Mouse (Mus musculus) midbrain, embryonic 16.5 days (tissue): ENCODE measurements around the gene Psmc4. TPM values are rescaled to one million over a fixed set of nuclear protein-coding genes. Genes with fewer than 3 reads are reported as not detected.
A peak's percentile ranks its signal among the peaks of the same experiment; 100 is the strongest.

Experiments
- ATAC-seq: fragments of 200-750 bp; cut with Nextera tagmentation; 2 replicates; pipeline ENCODE4 v1.8.0; 2017; ENCODE audit warnings: moderate TSS enrichment
- H3K27ac ChIP-seq: fragments of 300-500 bp; sonication (generic); 2 replicates; pipeline ENCODE4 v1.5.1; 2014; ENCODE audit warnings: mild to moderate bottlenecking, low read length, mixed read lengths
- H3K27me3 ChIP-seq: fragments of 300-500 bp; sonication (generic); 2 replicates; pipeline ENCODE4 v1.6.1; 2014; ENCODE audit warnings: low read depth, low read length, mixed read lengths; ENCODE audit not compliant: control insufficient read depth, insufficient read depth
- H3K36me3 ChIP-seq: fragments of 300-500 bp; sonication (generic); 2 replicates; pipeline ENCODE4 v1.6.1; 2014; ENCODE audit warnings: mild to moderate bottlenecking, low read length, moderate library complexity, mixed read lengths; ENCODE audit not compliant: control insufficient read depth, insufficient read depth
- H3K4me1 ChIP-seq: fragments of 300-500 bp; sonication (generic); 2 replicates; pipeline ENCODE4 v1.6.1; 2014; ENCODE audit warnings: mild to moderate bottlenecking, low read length, mixed read lengths; ENCODE audit not compliant: control insufficient read depth, insufficient read depth
- H3K4me2 ChIP-seq: fragments of 300-500 bp; sonication (generic); 2 replicates; pipeline ENCODE4 v1.6.1; 2014; ENCODE audit warnings: mild to moderate bottlenecking, low read length, mixed read lengths
- H3K4me3 ChIP-seq: fragments of 300-500 bp; sonication (generic); 2 replicates; pipeline ENCODE4 v1.5.1; 2014; ENCODE audit warnings: low read depth, mild to moderate bottlenecking, low read length, moderate library complexity, mixed read lengths
- H3K9ac ChIP-seq: fragments of 300-500 bp; sonication (generic); 2 replicates; pipeline ENCODE4 v1.6.1; 2014; ENCODE audit warnings: low read depth, low read length, mixed read lengths
- H3K9me3 ChIP-seq: fragments of 300-500 bp; sonication (generic); replicated peaks from 2 replicates; pipeline ENCODE4 v1.6.1; 2014; ENCODE audit warnings: mild to moderate bottlenecking, low read length, mixed read lengths; ENCODE audit not compliant: control insufficient read depth, poor library complexity, severe bottlenecking
- WGBS: fragments of 180-500 bp; shearing (Covaris S2); extraction: QIAGEN DNeasy Blood & Tissue Kit; methylation state at CpG from one replicate; pipeline ENCODE4 v1.1.7; 2014; 5-methylcytosine and 5-hydroxymethylcytosine counted together
- polyA plus RNA-seq: library from polyadenylated mRNA; unstranded; fragments of >200 nt; fragmentation: Nextera tagmentation; extraction: Ambion mirVana; gene quantifications from 2 replicates; pipeline ENCODE4 v1.2.1, GENCODE M21; 2015

Gene Psmc4
- 277 and 280 TPM in 2 replicates for polyA plus RNA-seq

GRCm38 (mm10) chr7:28049476-28050409 lies at the start of gene Psmc4:
Gene Psmc4 (minus strand): TSS chr7:28050101.
- Histone ChIP-seq H3K4me1 (peaks cover 9% of the 10 kb centered on the region), H3K36me3 (peaks cover 27% of the 10 kb centered on the region), H3K9me3 (no peaks in the 10 kb centered on the region), H3K9ac (peak within 1 kb of the TSS; percentile 84), H3K4me2 (peak within 1 kb of the TSS; percentile 69), H3K27ac (peak within 1 kb of the TSS; percentile 67), H3K4me3 (peak within 1 kb of the TSS; percentile 80), H3K27me3 (no peaks in the 10 kb centered on the region)
- ATAC-seq: peak; percentile 98
- under 1% methylated on average over 52 of the region's 52 CpGs for WGBS

DNA sequence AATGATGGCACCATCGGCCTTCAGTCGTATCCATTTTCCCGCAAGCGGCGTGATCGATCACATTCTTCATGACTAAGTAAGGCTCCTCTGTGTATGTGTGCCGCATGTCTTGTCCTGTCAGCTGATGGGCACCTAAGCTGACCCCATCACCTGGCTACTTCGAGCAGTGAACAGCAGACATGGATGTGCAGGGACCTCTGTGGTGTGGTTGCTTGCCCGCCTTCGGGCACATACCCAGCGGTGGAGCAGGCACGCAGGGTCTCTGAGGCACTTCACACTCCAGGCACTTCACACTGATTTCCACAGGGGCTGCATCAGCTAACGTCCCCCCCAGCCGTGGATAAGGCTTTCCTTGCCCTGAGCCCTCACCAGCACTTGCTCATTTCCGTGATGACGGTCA lies 49.2 kb upstream of the Psmc4 start:
- Histone ChIP-seq H3K9ac (no peak overlapping the region), H3K4me2 (no peak overlapping the region), H3K9me3 (peaks cover 11% of the 10 kb centered on the region; the same call in 1 of the 2 replicates), H3K36me3 (no peaks in the 10 kb centered on the region), H3K4me3 (no peak overlapping the region), H3K27ac (no peak overlapping the region), H3K27me3 (no peaks in the 10 kb centered on the region), H3K4me1 (no peaks in the 10 kb centered on the region)
- 95% methylated on average over 16 of the region's 16 CpGs for WGBS
- no peak for ATAC-seq

DNA sequence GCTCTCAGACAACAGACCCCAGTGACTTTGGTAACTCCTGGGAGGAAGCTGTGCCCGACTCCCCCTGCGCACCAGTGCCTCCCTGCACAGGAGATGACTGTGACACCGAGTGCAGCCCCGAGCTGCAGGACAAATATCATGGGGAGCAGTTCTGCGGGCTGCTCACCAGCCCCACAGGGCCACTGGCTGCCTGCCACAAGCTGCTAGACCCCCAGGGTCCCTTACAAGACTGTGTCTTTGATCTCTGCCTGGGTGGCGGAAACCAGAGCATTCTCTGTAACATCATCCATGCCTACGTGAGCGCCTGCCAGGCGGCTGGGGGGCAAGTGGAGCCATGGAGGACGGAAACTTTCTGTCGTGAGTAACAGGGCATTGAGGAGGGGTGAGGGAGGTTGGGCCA lies 43.6 kb upstream of the Psmc4 start:
- Histone ChIP-seq H3K27me3 (no peaks in the 10 kb centered on the region), H3K36me3 (no peaks in the 10 kb centered on the region), H3K9ac (no peak overlapping the region), H3K27ac (no peak overlapping the region), H3K4me3 (no peak overlapping the region), H3K4me2 (no peak overlapping the region), H3K9me3 (0 out of 2 replicates have a peak, but pooled peaks cover under 1% of the 10 kb centered on the region), H3K4me1 (no peaks in the 10 kb centered on the region)
- WGBS: 47% methylated on average over 11 of the region's 11 CpGs
- ATAC-seq: no peak

GRCm38 (mm10) chr7:28086236-28086635 lies 36.3 kb upstream of the Psmc4 start:
- Histone ChIP-seq H3K27ac (no peak overlapping the region), H3K4me3 (no peak overlapping the region), H3K4me1 (no peaks in the 10 kb centered on the region), H3K36me3 (no peaks in the 10 kb centered on the region), H3K9me3 (no peaks in the 10 kb centered on the region), H3K4me2 (no peak overlapping the region), H3K9ac (no peak overlapping the region), H3K27me3 (no peaks in the 10 kb centered on the region)
- ATAC-seq: no peak
- WGBS: 86% methylated on average over 16 of the region's 16 CpGs

DNA sequence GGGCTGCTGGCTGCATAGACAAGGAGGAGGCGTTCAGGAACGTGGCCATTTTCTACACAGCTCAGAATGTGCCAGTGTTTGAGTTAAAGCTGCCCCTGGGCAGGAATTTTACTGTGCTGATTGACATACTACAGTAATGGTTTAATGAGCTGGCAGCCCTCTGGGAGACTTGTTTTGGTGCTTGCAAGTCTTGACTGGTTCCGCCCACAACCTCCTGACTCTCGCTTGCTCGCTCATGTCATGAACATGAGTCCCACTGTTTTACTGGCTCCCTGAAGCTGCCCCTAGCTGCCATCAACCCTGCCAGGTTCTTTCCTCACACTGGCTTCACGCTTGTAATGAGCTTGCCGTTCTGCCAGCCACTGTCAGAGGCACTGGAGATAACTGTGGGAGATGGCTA lies 34.3 kb upstream of the Psmc4 start:
- Histone ChIP-seq H3K4me2 (no peak overlapping the region), H3K27ac (no peak overlapping the region), H3K9ac (no peak overlapping the region), H3K4me3 (no peak overlapping the region), H3K36me3 (no peaks in the 10 kb centered on the region), H3K4me1 (no peaks in the 10 kb centered on the region), H3K9me3 (no peaks in the 10 kb centered on the region), H3K27me3 (no peaks in the 10 kb centered on the region)
- ATAC-seq: no peak
- 80% methylated on average over 7 of the region's 7 CpGs for WGBS

- H3K36me3 ChIP-seq: no peaks in the 10 kb centered on the region
- ATAC-seq: no peak
- no peak within 1 kb of the TSS for H3K4me2 ChIP-seq
- no peaks in the 10 kb centered on the region for H3K27me3 ChIP-seq
- 89% methylated on average over 21 of the region's 21 CpGs for whole genome bisulfite sequencing
- H3K9me3 ChIP-seq: no peaks in the 10 kb centered on the region
- H3K4me3 ChIP-seq: no peak within 1 kb of the TSS
- no peak within 1 kb of the TSS for H3K9ac ChIP-seq
- no peaks in the 10 kb centered on the region for H3K4me1 ChIP-seq
- no peak within 1 kb of the TSS for H3K27ac ChIP-seq
Observed at GRCm38 (mm10) chr7:28070531-28071298, 20.8 kb upstream of the Psmc4 start, which contains the start of gene Fcgbp. Gene Fcgbp (plus strand): TSS chr7:28071236.

DNA sequence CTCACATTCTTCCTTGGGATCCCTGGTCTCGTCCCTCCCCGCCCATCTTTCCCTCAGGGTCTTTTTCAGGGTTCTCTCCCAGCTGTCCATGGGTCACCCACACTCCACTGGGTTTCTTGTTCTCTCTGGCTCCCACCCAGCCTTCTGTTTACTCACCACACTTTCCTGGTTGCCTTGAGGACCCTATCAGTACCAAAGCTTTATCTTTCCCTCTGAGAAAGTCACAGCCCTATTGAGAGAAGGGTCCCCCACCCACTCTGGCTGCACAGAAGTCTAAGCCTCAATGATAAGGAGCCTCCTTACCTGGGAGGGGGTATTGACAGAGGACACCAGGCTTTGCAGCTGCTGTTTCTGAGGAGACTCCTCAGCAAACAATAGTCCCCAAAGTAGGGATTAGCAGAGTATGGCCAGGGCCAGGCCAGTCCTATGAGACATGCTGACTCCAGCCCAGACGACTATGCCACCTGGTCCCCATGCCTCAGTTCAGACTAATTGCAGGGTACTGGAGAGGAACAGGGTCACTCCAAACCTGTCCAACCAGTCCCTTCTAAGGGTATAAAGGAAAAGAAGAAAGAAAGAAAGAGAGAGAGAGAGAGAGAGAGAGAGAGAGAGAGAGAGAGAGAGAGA lies 19.8 kb upstream of the Psmc4 start:
- no peak overlapping the region for H3K27ac ChIP-seq
- H3K9ac ChIP-seq: no peak overlapping the region
- H3K36me3 ChIP-seq: no peaks in the 10 kb centered on the region
- 40% methylated on average over 3 of the region's 3 CpGs for WGBS
- H3K27me3 ChIP-seq: no peaks in the 10 kb centered on the region
- H3K4me3 ChIP-seq: no peak overlapping the region
- no peak overlapping the region for H3K4me2 ChIP-seq
- no peaks in the 10 kb centered on the region for H3K9me3 ChIP-seq
- no peaks in the 10 kb centered on the region for H3K4me1 ChIP-seq
- no peak for ATAC-seq

- no peaks in the 10 kb centered on the region for H3K9me3 ChIP-seq
- no peak for ATAC-seq
- 80% methylated on average over 3 of the region's 3 CpGs for WGBS
Observed at GRCm38 (mm10) chr7:28068661-28069060, 18.8 kb upstream of the Psmc4 start.

More at GRCm38 (mm10) chr7:28068661-28069060, 18.8 kb upstream of the Psmc4 start:
- Histone ChIP-seq H3K4me1 (no peaks in the 10 kb centered on the region), H3K4me3 (no peak overlapping the region), H3K4me2 (no peak overlapping the region), H3K36me3 (no peaks in the 10 kb centered on the region), H3K27ac (no peak overlapping the region), H3K9ac (no peak overlapping the region), H3K27me3 (0 out of 2 replicates have a peak, but pooled peaks cover 2% of the 10 kb centered on the region)
